Mouse (Mus musculus): ENCODE data around the gene Tgm2. TPM values are rescaled to one million over a fixed set of nuclear protein-coding genes. Genes with fewer than 3 reads are reported as not detected.

Tgm2 gene
- total RNA-seq, 2 experiments from 2014 or later = 6.3 to 11.2 TPM

DNA sequence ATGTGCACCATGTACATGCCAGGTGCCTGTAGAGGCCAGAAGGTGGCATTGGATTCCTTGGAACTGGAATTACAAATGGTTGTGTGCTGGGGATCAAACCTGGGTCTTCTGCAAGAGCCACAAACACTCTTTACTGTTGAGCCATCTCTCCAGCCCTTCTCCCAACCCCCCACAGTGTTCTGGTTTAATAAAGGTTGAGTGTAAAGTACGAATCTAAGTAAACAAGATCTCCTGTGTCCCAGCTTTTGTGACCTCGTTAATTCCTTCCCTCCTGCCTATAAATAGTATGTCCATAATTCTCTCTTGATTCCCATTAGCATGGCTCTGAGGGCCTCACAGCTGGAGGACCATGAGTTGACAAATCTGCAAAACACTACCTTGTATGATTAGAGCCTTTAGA is 68.3 kb downstream of the Tgm2 start:
- no peak for DNase-seq (ENCODE audit: extremely low spot score in 1 of 2, low spot score in 1 of 2)

- DNase-seq (ENCODE audit: extremely low spot score in 1 of 2, low spot score in 1 of 2) = no peak
Measured at GRCm38 (mm10) chr2:158076690-158077089, 69.5 kb downstream of the Tgm2 start.

DNA sequence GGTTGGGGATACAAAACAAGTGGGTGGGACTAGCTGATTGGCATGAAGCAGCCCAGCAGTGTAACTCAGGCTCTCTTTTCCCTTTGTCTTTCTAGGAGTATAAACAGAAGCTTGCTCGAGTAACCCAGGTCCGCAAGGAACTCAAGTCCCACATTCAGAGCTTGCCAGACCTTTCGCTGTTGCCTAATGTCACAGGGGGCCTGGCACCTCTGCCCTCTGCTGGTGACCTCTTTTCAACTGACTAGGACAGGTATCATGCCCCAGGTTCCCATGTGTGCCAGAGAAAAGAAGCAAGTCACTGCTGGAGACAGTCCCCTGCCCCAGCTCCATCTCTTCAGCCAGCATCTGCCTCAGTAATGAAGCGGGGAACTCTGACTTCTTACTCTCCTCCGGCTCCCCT is 71.4 kb downstream of the Tgm2 start:
- no peak for DNase-seq (ENCODE audit: extremely low spot score in 1 of 2, low spot score in 1 of 2)

GRCm38 (mm10) chr2:158071633-158071995 is 74.6 kb downstream of the Tgm2 start:
- DNase-seq (ENCODE audit: extremely low spot score in 1 of 2, low spot score in 1 of 2) = no peak

DNA sequence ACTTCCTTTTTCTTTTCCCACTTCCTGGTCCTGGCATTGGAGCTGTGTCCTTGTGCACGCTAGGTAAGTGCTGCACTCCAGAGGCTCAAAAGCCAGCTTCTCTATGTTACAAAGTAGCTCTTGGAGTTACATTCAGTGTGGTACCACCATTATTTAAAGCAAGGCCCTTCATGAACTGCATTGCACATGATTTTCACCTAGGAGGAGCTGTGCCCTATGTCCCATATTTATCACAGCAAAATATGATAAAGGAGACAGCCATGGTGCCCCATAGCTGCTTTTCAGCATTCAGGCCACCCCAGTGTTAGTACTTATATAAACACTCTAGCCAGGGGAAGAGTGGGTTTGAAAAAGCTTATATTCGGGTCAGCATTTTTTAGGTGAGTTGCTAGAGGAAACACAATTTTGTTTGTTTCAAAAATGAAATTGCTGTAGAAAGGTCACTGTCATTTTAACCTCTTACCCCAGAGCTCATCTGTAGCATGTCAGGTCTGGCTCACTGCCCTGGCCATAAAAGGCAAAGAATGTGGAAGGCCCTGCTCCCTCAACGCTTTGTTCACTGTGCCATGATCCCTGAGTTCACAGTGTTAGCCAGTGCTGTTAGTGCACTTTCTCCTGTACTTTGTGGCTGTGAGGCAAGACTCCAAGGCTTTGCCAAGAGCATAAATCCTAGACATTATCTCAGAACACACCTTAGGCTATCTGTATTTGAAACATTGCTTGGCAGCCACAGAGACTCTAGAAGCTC is 75.2 kb downstream of the Tgm2 start:
- no peak for DNase-seq (ENCODE audit: extremely low spot score in 1 of 2, low spot score in 1 of 2)

DNA sequence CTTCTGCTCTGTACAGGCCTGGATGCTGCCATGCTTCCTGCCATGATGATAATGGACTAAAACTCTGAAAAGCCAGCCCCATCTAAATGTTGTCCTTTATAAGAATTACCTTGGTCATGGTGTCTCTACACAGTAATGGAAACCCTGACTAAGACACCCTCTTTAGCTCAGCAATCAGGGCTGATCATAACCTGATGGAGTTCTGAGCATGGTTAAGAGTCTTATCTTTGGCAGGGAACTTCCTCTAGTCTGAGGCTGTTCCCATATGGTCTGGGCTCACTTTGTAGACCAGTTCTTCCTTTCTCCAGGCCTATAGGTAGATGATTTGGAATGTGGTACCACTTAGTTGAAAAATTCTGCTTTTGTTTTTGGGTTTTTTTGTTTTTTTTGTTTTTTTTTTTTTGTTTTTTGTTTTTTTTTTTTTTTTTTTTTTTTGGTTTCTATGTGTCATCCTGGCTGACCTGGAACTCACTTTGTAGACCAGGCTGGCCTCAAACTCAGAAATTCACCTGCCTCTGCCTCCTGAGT is 77.7 kb downstream of the Tgm2 start:
- DNase-seq (ENCODE audit: extremely low spot score in 1 of 2, low spot score in 1 of 2) = no peak

- no peak for DNase-seq (ENCODE audit: extremely low spot score in 1 of 2, low spot score in 1 of 2)
Measured at GRCm38 (mm10) chr2:158067260-158067824, 78.9 kb downstream of the Tgm2 start.

DNA sequence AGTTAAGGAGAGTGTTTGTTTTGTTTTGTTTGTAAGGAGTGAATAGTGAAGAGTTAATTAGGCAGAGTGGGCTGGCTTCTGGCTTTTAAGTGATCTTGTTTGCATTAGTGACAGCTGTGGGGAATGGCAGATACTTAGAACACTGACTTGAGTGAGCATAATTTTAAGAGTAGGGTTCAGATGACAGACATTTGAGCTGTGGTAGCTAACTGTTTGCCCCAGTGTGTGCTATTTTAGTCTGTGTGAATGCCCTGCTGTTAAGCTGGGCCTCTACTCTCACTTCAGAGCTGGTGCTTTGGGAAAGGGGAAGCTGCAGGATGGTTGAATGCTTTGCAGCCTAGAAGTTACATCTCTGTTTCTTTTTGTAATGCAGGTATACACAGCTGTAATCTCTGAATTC is 79.8 kb downstream of the Tgm2 start:
- no peak for DNase-seq (ENCODE audit: extremely low spot score in 1 of 2, low spot score in 1 of 2)

Other genes with a start within 250 kb of the Tgm2 start
- 100 to 1,000 TPM; 114 to 131 TPM for gene Vstm2l, start 231.8 kb downstream of the Tgm2 start, total RNA-seq (2021)
- 10 to 100 TPM; 19.3 to 20.0 TPM for gene Tti1, start 118.0 kb downstream of the Tgm2 start, total RNA-seq (2021)
- gene Rprd1b, start 117.9 kb downstream of the Tgm2 start, total RNA-seq (2021) = 10 to 100 TPM; 40.6 to 45.5 TPM
- 1 to 10 TPM; 3.7 to 4.2 TPM for gene D630003M21Rik, start 82.8 kb upstream of the Tgm2 start, total RNA-seq (2021)
- not detected for gene Bpi, start 111.7 kb upstream of the Tgm2 start, total RNA-seq (2021)
- gene Lbp, start 160.1 kb upstream of the Tgm2 start, total RNA-seq (2021) = 1 to 10 TPM; 1.3 to 2.7 TPM
- 100 to 1,000 TPM; 315 to 544 TPM for gene Snhg11, start 229.2 kb upstream of the Tgm2 start, total RNA-seq (2021)

All from layer of hippocampus, postnatal 25 days (tissue).